Mouse (Mus musculus) thymus, postnatal 36 days (tissue): ENCODE results near the gene Morc2a.

Experiments
- DNase-seq, 2 experiments: peaks; one replicate each; pipeline ENCODE4 v3.0.0; 2022; ENCODE audit warnings: mixed read lengths in 2 of 2

The Morc2a gene

GRCm38 (mm10) chr11:3684723-3685430, 35.9 kb downstream of the Morc2a start:
- no peak for DNase-seq

- no peak for DNase-seq
Measured at GRCm38 (mm10) chr11:3685431-3685830, 36.4 kb downstream of the Morc2a start.

- DNase-seq: no peak
Measured at GRCm38 (mm10) chr11:3686318-3686717, 37.3 kb downstream of the Morc2a start.

GRCm38 (mm10) chr11:3686885-3687284, 37.9 kb downstream of the Morc2a start:
- no peak for DNase-seq

GRCm38 (mm10) chr11:3691746-3692145, 42.8 kb downstream of the Morc2a start:
- DNase-seq: no peak

- DNase-seq: no peak
Measured at GRCm38 (mm10) chr11:3696086-3696616, 47.2 kb downstream of the Morc2a start.

GRCm38 (mm10) chr11:3697441-3697840, 48.5 kb downstream of the Morc2a start:
- no peak for DNase-seq

GRCm38 (mm10) chr11:3703089-3703992, 54.4 kb downstream of the Morc2a start:
- no peak for DNase-seq

- no peak for DNase-seq
Measured at GRCm38 (mm10) chr11:3704404-3704803, 55.4 kb downstream of the Morc2a start.

- DNase-seq: no peak
Measured at GRCm38 (mm10) chr11:3707057-3707456, 58.1 kb downstream of the Morc2a start.

- no peak for DNase-seq
Measured at GRCm38 (mm10) chr11:3710203-3710602, 61.2 kb downstream of the Morc2a start.

GRCm38 (mm10) chr11:3714486-3714885, 65.5 kb downstream of the Morc2a start:
- DNase-seq: peak; percentile 41 to 55

- no peak for DNase-seq
Measured at GRCm38 (mm10) chr11:3716662-3717061, 67.7 kb downstream of the Morc2a start.

GRCm38 (mm10) chr11:3722036-3722435, 73.0 kb downstream of the Morc2a start:
- DNase-seq: no peak

- no peak for DNase-seq
Measured at GRCm38 (mm10) chr11:3722861-3723260, 73.9 kb downstream of the Morc2a start.

GRCm38 (mm10) chr11:3723910-3724309, 74.9 kb downstream of the Morc2a start:
- no peak for DNase-seq

- DNase-seq: no peak
Measured at GRCm38 (mm10) chr11:3724726-3725125, 75.7 kb downstream of the Morc2a start.

GRCm38 (mm10) chr11:3725331-3726054, 76.5 kb downstream of the Morc2a start:
- DNase-seq: no peak

- DNase-seq: no peak
Measured at GRCm38 (mm10) chr11:3727438-3728105, 78.6 kb downstream of the Morc2a start.

- DNase-seq: no peak
Measured at GRCm38 (mm10) chr11:3731469-3731868, 82.5 kb downstream of the Morc2a start.

GRCm38 (mm10) chr11:3733933-3734636, 85.1 kb downstream of the Morc2a start:
- no peak for DNase-seq

- DNase-seq: no peak
Measured at GRCm38 (mm10) chr11:3735715-3736114, 86.7 kb downstream of the Morc2a start.
